Mouse (Mus musculus) megakaryocyte-erythroid progenitor cell, adult 5-6 weeks (primary cell): Measurements from ENCODE around the gene Vps35l. TPM values are rescaled to one million over a fixed set of nuclear protein-coding genes. Genes with fewer than 3 reads are reported as not detected.
A peak's percentile ranks its signal among the peaks of the same experiment; 100 is the strongest.

Source experiments
- ATAC-seq: replicated peaks from 2 replicates; pipeline ENCODE4 v1.8.0; 2016; ENCODE audit warnings: mild to moderate bottlenecking, inconsistent platforms; ENCODE audit not compliant: severe bottlenecking, poor library complexity, low FRiP score, low TSS enrichment
- total RNA-seq, 2 experiments: library from RNA; stranded (forward) in 1 of 2; stranded (reverse) in 1 of 2; fragments of 200-1000, 215-1000 nt in 1 of 2; fragments of >200 nt in 1 of 2; fragmentation: Nextera tagmentation in 1 of 2; gene quantifications; 2 replicates each; pipeline ENCODE4 v1.2.3; 2014 to 2017

The Vps35l gene
- total RNA-seq, 2 experiments from 2014 or later = 46.6 to 52.9 TPM

GRCm38 (mm10) chr7:118806631-118807411 is 66.8 kb downstream of the Vps35l start:
- ATAC-seq = no peak

- no peak for ATAC-seq
These were observed 67.9 kb downstream of the Vps35l start for GRCm38 (mm10) chr7:118807899-118808298.

- 0 out of 2 replicates have a peak, but pooled peaks have one; percentile 31 for ATAC-seq
These were observed 71.5 kb downstream of the Vps35l start for GRCm38 (mm10) chr7:118811407-118812106.

- ATAC-seq = no peak
These were observed 73.6 kb downstream of the Vps35l start for GRCm38 (mm10) chr7:118813592-118813991.

- no peak for ATAC-seq
These were observed 76.2 kb downstream of the Vps35l start for GRCm38 (mm10) chr7:118816275-118816674.

GRCm38 (mm10) chr7:118817741-118818140 is 77.7 kb downstream of the Vps35l start:
- no peak for ATAC-seq

GRCm38 (mm10) chr7:118819666-118820065 is 79.6 kb downstream of the Vps35l start:
- ATAC-seq = no peak

GRCm38 (mm10) chr7:118821356-118821755 is 81.3 kb downstream of the Vps35l start:
- 0 out of 2 replicates have a peak, but pooled peaks have one; percentile 26 for ATAC-seq

GRCm38 (mm10) chr7:118821887-118822556 is 82.0 kb downstream of the Vps35l start:
- no peak for ATAC-seq

GRCm38 (mm10) chr7:118824451-118824850 is 84.4 kb downstream of the Vps35l start:
- no peak for ATAC-seq

- ATAC-seq = peak; percentile 56; the same call in 1 of the 2 replicates
These were observed 88.0 kb downstream of the Vps35l start for GRCm38 (mm10) chr7:118827975-118828416.

- ATAC-seq = no peak
These were observed 97.9 kb downstream of the Vps35l start for GRCm38 (mm10) chr7:118837901-118838300.

GRCm38 (mm10) chr7:118841030-118841745 is 101.2 kb downstream of the Vps35l start:
- ATAC-seq = no peak

GRCm38 (mm10) chr7:118841796-118842195 is 101.8 kb downstream of the Vps35l start:
- ATAC-seq = peak; percentile 23; the same call in 1 of the 2 replicates

GRCm38 (mm10) chr7:118842938-118843337 is 102.9 kb downstream of the Vps35l start:
- no peak for ATAC-seq

GRCm38 (mm10) chr7:118845141-118845540 is 105.1 kb downstream of the Vps35l start:
- ATAC-seq = peak; percentile 38; the same call in 1 of the 2 replicates

- no peak for ATAC-seq
These were observed 106.3 kb downstream of the Vps35l start for GRCm38 (mm10) chr7:118846329-118846728.

- ATAC-seq = no peak
These were observed 108.8 kb downstream of the Vps35l start for GRCm38 (mm10) chr7:118848796-118849195.

GRCm38 (mm10) chr7:118849543-118850250 is 109.7 kb downstream of the Vps35l start:
- ATAC-seq = peak; percentile 19
